Mouse (Mus musculus): ENCODE results near the gene Pus7. TPM values are rescaled to one million over a fixed set of nuclear protein-coding genes. Genes with fewer than 3 reads are reported as not detected.
"Not testable (repeated sequence)": the region's sequence is repeated elsewhere in the genome, so short reads cannot be mapped to it uniquely, and the experiment has no call there.

Gene Pus7
- polyA plus RNA-seq, 1 experiment from 2014 or later, result 32.1 TPM

DNA sequence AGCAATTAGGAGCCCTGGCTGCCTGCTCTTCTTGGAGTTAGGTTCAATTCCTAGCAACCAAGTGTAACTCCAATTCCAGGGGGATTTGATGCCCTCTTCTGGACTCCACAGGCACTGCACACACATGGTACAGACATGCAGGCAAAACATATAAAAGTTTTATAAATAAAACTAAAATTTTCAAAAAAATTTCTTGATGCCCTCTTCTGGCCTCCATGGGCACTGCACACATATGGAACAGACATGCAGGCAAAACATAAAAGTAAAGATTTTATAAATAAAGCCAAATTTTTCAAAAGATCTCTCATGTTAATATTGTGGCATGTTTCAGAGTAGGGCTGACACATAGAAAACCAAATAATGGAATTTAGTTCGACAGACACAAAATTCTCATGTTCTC lies 73.8 kb downstream of the Pus7 start:
- Histone ChIP-seq H3K27ac (no peak overlapping the region), H3K36me3 (peaks cover 55% of the 10 kb centered on the region), H3K9ac (no peak overlapping the region), H3K4me3 (no peak overlapping the region), H3K9me3 (peaks cover 44% of the 10 kb centered on the region), H3K4me1 (no peaks in the 10 kb centered on the region), H3K27me3 (no peaks in the 10 kb centered on the region), H3K4me2 (replicated peaks) (no peak overlapping the region)
- no peak for ATAC-seq (ENCODE audit: low FRiP score, low read depth)
- WGBS, result 98% methylated on average over 1 of the region's 1 CpGs

DNA sequence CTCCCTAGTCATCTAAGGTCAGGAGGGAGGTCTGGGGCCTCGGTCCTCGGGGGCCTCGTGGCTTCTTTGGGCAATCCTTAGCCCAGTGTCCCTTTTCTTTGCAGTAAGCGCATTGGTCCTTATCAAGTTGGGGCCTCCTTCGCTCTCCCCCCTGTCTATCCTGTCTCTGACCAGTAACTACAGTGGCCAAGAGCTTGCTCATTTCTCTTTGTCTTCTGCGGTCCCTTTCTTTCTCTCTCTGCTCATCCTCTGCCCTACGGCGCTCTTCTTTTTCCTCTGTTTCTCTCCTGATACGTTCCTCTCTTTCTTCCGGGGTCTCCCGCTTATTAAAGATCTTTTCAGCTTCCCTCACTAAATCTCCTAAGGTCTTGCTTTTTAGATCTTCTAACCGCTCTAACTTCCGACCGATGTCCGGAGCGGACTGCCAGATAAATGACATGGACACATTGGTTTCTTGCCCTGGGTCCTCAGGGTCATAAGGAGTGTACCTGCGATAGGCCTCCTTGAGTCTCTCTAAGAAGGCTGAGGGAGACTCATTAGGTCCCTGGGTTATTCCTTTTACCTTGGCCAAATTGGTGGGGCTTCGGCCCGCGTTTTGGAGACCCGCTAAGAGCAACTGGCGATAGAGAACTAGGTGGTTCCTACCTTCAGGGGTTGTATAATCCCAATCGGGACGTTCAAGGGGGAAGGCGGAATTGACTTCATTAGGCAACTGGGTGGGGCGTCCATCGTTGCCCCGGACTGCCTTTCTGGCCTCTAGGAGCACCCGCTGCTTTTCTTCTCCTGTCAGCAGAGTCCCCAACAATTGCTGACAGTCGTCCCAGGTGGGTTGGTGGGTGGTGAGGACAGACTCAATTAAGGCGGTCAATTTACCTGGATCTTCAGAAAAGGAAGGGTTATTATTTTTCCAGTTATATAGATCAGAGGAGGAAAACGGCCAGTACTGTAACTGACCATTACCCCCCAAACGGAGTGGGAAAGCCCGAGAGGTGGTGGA lies 76.6 kb downstream of the Pus7 start:
- H3K4me2 ChIP-seq (replicated peaks); H3K27ac ChIP-seq; H3K4me3 ChIP-seq; ATAC-seq (ENCODE audit: low FRiP score, low read depth); H3K9ac ChIP-seq; H3K27me3 ChIP-seq; H3K4me1 ChIP-seq: not testable (repeated sequence)
- 98% methylated on average over 33 of the region's 34 CpGs for WGBS
- H3K36me3 ChIP-seq, result peaks cover 81% of the 10 kb centered on the region
- peaks cover 68% of the 10 kb centered on the region for H3K9me3 ChIP-seq

DNA sequence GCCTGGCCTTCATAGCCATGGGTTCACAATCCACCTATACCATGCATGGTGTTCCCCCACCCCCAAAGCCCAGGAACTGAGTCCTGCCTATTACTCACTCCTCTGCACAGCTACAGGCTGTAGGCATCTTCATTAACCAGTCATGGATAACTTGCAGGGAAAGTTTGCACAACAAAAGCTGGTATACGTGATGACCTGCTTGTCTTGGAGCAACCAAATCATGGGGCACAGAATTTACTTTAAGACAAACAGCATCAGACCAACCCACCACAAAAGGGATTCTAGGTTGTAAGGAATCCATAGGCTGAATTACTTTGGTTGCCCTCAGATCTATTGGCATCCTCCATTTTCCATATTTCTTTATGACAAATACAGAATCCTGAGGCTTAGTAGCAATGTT lies 86.1 kb downstream of the Pus7 start:
- WGBS, result 98% methylated on average over 1 of the region's 1 CpGs
- Histone ChIP-seq H3K9me3 (peaks cover 48% of the 10 kb centered on the region), H3K27me3 (no peaks in the 10 kb centered on the region), H3K36me3 (peaks cover 49% of the 10 kb centered on the region), H3K4me1 (no peaks in the 10 kb centered on the region), H3K4me3 (no peak overlapping the region), H3K4me2 (replicated peaks) (no peak overlapping the region), H3K27ac (no peak overlapping the region), H3K9ac (no peak overlapping the region)
- no peak for ATAC-seq (ENCODE audit: low FRiP score, low read depth)

Other genes with a start within 250 kb of the Pus7 start
- gene Srpk2, start 99.1 kb downstream of the Pus7 start, polyA plus RNA-seq (2015; fragmentation: Nextera tagmentation; extraction: Ambion mirVana), result 73.6 and 73.7 TPM in 2 replicates
- gene Rint1, start 4.0 kb upstream of the Pus7 start, polyA plus RNA-seq (2015; fragmentation: Nextera tagmentation; extraction: Ambion mirVana), result 45.2 and 46.8 TPM in 2 replicates
- gene Tomm7, start 60.5 kb upstream of the Pus7 start, polyA plus RNA-seq (2015; fragmentation: Nextera tagmentation; extraction: Ambion mirVana), result 107 and 108 TPM in 2 replicates
- 27.7 and 33.8 TPM in 2 replicates for gene Fam126a, start 247.0 kb upstream of the Pus7 start, polyA plus RNA-seq (2015; fragmentation: Nextera tagmentation; extraction: Ambion mirVana)

All from limb, embryonic 13.5 days (tissue).